Mouse (Mus musculus): ENCODE data around the gene Sugct. TPM values are rescaled to one million over a fixed set of nuclear protein-coding genes. Genes with fewer than 3 reads are reported as not detected.

Gene Sugct
- polyA plus RNA-seq, 1 experiment from 2014 or later, result 9.3 TPM

DNA sequence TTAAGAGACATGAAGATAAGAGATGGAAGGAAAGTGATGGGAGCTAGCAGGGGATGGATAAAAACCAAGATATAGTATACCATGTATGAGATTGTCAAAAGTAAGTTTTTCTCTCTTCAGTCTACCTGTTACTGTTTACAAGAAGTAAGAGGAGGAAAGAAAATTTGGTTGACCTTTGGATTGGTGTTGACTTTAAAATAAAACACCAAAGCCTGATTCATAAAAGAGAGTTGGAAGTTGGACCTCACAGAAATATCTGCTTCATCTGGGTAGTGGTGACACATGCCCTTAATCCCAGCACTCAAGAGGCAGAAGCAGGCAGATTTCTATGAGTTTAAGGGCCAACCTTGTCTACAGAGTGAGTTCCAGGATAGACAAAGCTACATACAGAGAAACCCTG is 7.0 kb upstream of the Sugct start:
- H3K4me2 ChIP-seq (replicated peaks; ENCODE audit: low read depth, low read length), result no peak overlapping the region
- no peaks in the 10 kb centered on the region for H3K4me1 ChIP-seq (ENCODE audit: insufficient read depth, low read depth, low read length)
- H3K9me3 ChIP-seq (ENCODE audit: low read length), result no peaks in the 10 kb centered on the region
- no peak for DNase-seq (ENCODE audit: low spot score)
- H3K36me3 ChIP-seq (ENCODE audit: insufficient read depth, low read length), result no peaks in the 10 kb centered on the region
- TF ChIP-seq CTCF (IDR thresholded peaks at IDR 0.05) (no peak), EP300 (IDR thresholded peaks at IDR 0.05) (no peak)
- ATAC-seq, result no peak
- H3K9ac ChIP-seq (replicated peaks; ENCODE audit: low read depth), result no peak overlapping the region
- H3K27me3 ChIP-seq (replicated peaks; ENCODE audit: insufficient read depth, low read length), result no peaks in the 10 kb centered on the region
- no peak overlapping the region for H3K27ac ChIP-seq (ENCODE audit: low read length)
- H3K4me3 ChIP-seq (ENCODE audit: low read depth, low read length), result no peak overlapping the region

DNA sequence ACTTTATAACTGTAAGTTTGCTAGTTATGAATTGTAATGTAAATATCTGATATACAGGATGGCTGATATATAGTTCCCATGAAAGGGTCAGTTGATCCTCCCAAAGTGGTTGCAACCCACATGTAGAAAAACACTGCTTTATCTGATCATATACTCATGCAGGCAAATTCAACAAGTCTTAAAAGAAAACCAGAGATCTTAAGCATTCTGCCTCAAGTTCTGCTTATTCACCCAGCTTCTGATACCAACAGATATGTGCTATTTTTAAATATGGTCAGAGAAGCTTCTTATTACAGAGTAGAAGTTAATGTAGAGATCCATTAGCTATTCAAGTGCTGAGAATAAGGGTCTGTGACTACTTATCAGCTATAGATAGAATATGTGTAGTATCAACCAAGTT is 6.0 kb upstream of the Sugct start:
- DNase-seq (ENCODE audit: low spot score) (no peak), ATAC-seq (no peak)
- H3K9me3 ChIP-seq (ENCODE audit: low read length), result no peaks in the 10 kb centered on the region

DNA sequence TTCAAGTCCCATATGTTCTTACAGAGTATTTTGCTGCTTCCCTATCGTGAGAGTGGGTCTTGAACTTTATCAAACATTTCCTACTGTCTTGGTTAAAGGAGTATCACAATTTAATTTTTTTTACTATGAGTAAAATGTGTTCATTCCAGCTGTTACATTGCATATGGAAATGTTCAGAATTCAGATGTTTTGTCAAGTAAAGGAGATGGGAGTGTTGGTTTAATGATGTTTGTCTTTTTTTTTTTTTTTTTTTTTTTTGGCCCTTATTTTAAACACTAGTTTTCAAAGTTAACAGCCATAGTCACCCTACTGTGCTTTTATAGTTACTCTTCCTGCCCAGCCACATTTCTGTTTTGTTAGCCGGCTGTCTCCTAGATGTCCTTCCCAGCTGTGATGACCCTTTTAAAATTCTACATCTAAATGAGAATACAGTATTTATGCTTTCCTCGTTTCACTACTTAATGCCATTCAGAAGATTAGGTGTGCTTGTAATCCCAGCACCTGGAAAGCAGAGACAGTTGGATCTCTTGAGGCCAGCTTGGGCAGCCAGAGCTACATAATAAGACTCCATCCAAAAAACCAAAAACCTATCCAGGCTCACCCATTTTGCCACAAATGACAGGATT is 4.8 kb upstream of the Sugct start:
- ATAC-seq (no peak), DNase-seq (ENCODE audit: low spot score) (no peak)
- H3K4me1 ChIP-seq (ENCODE audit: insufficient read depth, low read depth, low read length), result no peaks in the 10 kb centered on the region
- H3K4me2 ChIP-seq (replicated peaks; ENCODE audit: low read depth, low read length), result no peak overlapping the region
- H3K4me3 ChIP-seq (ENCODE audit: low read depth, low read length), result no peak overlapping the region
- TF ChIP-seq CTCF (IDR thresholded peaks at IDR 0.05) (no peak), EP300 (IDR thresholded peaks at IDR 0.05) (no peak)
- 85% methylated on average over 3 of the region's 3 CpGs for WGBS
- H3K9me3 ChIP-seq (ENCODE audit: low read length), result no peaks in the 10 kb centered on the region
- H3K9ac ChIP-seq (replicated peaks; ENCODE audit: low read depth), result no peak overlapping the region
- no peak overlapping the region for H3K27ac ChIP-seq (ENCODE audit: low read length)
- H3K27me3 ChIP-seq (replicated peaks; ENCODE audit: insufficient read depth, low read length), result no peaks in the 10 kb centered on the region
- H3K36me3 ChIP-seq (ENCODE audit: insufficient read depth, low read length), result no peaks in the 10 kb centered on the region

More for the DNA sequence above, 6.0 kb upstream of the Sugct start:
- Histone ChIP-seq H3K27me3 (replicated peaks; ENCODE audit: insufficient read depth, low read length) (no peaks in the 10 kb centered on the region), H3K4me3 (ENCODE audit: low read depth, low read length) (no peak overlapping the region), H3K4me1 (ENCODE audit: insufficient read depth, low read depth, low read length) (no peaks in the 10 kb centered on the region), H3K9ac (replicated peaks; ENCODE audit: low read depth) (no peak overlapping the region), H3K4me2 (replicated peaks; ENCODE audit: low read depth, low read length) (no peak overlapping the region), H3K36me3 (ENCODE audit: insufficient read depth, low read length) (no peaks in the 10 kb centered on the region), H3K27ac (ENCODE audit: low read length) (no peak overlapping the region)
- TF ChIP-seq EP300 (IDR thresholded peaks at IDR 0.05) (no peak), CTCF (IDR thresholded peaks at IDR 0.05) (no peak)

DNA sequence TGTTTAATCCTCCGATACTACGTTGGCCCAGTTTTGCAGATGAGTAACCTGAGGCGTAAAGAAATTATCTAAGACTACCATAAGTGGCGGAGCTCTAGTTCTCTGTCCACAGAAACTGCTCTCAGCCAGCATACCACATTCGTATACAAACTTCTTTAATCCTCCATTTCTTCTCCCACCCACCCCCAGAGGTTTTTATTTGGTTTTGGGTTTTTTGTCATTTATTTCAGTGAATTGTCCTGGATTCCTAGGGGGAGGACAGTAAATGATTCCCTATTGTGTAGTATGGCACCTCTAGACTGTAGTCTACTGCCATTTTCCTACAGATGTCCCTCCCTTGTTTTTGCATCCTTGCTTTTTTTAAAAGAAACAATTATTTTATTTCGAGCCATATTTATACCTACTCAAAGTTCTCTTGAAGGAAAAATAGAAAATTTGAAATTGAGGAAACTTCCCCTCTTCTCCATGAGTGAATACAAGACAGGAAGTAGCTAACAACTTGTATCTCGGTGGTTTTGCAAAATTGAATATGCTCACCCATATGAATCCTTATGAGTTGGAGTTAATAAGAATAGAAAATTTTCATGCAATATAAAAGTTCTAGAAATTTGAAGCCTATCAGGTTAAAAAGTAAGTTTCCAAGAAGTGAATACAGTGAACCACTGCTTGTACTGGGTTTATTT is 686 bp upstream of the Sugct start:
- peak overlapping the region; percentile 85 for H3K4me3 ChIP-seq (ENCODE audit: low read depth, low read length)
- peak overlapping the region; percentile 66 for H3K4me2 ChIP-seq (replicated peaks; ENCODE audit: low read depth, low read length)
- H3K9ac ChIP-seq (replicated peaks; ENCODE audit: low read depth), result peak overlapping the region; percentile 98
- WGBS, result 2% methylated on average over 7 of the region's 7 CpGs
- TF ChIP-seq CTCF (IDR thresholded peaks at IDR 0.05) (no peak), EP300 (IDR thresholded peaks at IDR 0.05) (no peak)
- ATAC-seq (no peak), DNase-seq (ENCODE audit: low spot score) (peak; percentile 14)
- no peaks in the 10 kb centered on the region for H3K4me1 ChIP-seq (ENCODE audit: insufficient read depth, low read depth, low read length)
- peak overlapping the region; percentile 93 for H3K27ac ChIP-seq (ENCODE audit: low read length)
- H3K36me3 ChIP-seq (ENCODE audit: insufficient read depth, low read length), result no peaks in the 10 kb centered on the region
- H3K9me3 ChIP-seq (ENCODE audit: low read length), result no peaks in the 10 kb centered on the region
- no peaks in the 10 kb centered on the region for H3K27me3 ChIP-seq (replicated peaks; ENCODE audit: insufficient read depth, low read length)

DNA sequence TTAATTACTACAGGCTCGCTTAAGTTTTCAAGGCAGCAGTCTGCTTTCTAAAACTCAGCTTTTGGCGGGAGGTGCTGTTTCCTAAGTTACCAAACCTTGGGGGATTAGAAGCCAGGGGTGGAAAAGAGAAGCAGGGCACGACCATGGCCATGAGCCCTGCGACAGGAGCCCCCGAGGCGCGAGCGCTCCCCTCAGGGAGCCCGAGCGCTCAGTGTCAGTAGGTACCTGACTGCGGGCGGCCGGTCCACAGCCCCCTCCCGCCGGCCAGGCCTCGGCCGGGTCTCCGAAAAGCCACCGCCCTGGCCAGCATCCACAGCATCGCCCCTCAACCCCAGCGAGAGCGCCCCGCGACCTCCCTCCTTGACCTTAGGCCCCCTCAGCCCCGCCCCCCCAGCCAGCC is 939 bp downstream of the Sugct start:
- DNase-seq (ENCODE audit: low spot score), result peak; percentile 70
- H3K9ac ChIP-seq (replicated peaks; ENCODE audit: low read depth), result peak overlapping the region; percentile 62
- no peaks in the 10 kb centered on the region for H3K4me1 ChIP-seq (ENCODE audit: insufficient read depth, low read depth, low read length)
- peak overlapping the region; percentile 69 for H3K4me2 ChIP-seq (replicated peaks; ENCODE audit: low read depth, low read length)
- WGBS, result under 1% methylated on average over 24 of the region's 25 CpGs
- no peaks in the 10 kb centered on the region for H3K36me3 ChIP-seq (ENCODE audit: insufficient read depth, low read length)
- H3K27me3 ChIP-seq (replicated peaks; ENCODE audit: insufficient read depth, low read length), result no peaks in the 10 kb centered on the region
- TF ChIP-seq CTCF (IDR thresholded peaks at IDR 0.05), result no peak
- TF ChIP-seq EP300 (IDR thresholded peaks at IDR 0.05), result no peak
- ATAC-seq, result peak; percentile 61
- H3K9me3 ChIP-seq (ENCODE audit: low read length), result no peaks in the 10 kb centered on the region
- peak overlapping the region; percentile 86 for H3K27ac ChIP-seq (ENCODE audit: low read length)
- H3K4me3 ChIP-seq (ENCODE audit: low read depth, low read length), result peak overlapping the region; percentile 85

DNA sequence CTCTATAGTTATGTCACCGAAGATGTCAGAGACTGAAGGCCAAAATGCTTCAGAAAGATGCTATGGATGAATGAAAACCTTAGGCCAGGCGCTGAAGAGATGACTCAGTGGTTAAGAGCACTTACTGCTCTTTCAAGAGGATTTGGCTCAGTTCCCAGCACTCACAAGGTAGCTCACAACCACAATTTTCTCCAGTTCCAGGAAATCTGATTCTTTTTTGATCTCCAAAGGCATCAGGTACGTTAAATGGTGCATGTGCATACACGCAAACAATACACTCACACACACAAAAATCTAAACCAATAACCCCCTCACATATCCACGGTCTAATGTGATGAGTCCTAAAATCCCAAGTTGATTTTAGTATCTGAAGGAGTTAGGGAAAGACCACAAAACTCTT is 1.5 kb downstream of the Sugct start:
- WGBS, result 53% methylated on average over 5 of the region's 5 CpGs
- Histone ChIP-seq H3K9me3 (ENCODE audit: low read length) (no peaks in the 10 kb centered on the region), H3K36me3 (ENCODE audit: insufficient read depth, low read length) (no peaks in the 10 kb centered on the region), H3K9ac (replicated peaks; ENCODE audit: low read depth) (no peak overlapping the region), H3K4me2 (replicated peaks; ENCODE audit: low read depth, low read length) (peak overlapping the region; percentile 69), H3K27ac (ENCODE audit: low read length) (no peak overlapping the region), H3K4me3 (ENCODE audit: low read depth, low read length) (no peak overlapping the region; the same call in 1 of the 2 replicates), H3K27me3 (replicated peaks; ENCODE audit: insufficient read depth, low read length) (no peaks in the 10 kb centered on the region), H3K4me1 (ENCODE audit: insufficient read depth, low read depth, low read length) (no peaks in the 10 kb centered on the region)
- TF ChIP-seq CTCF (IDR thresholded peaks at IDR 0.05) (no peak), EP300 (IDR thresholded peaks at IDR 0.05) (peak; percentile 69)
- ATAC-seq (no peak), DNase-seq (ENCODE audit: low spot score) (peak; percentile 81)
